Mouse (Mus musculus) adrenal gland, adult (tissue): ENCODE measurements at regions not wholly inside any gene's neighbourhood (a gene's known extent, or its start where the extent isn't known, plus 50 kb on each side); places are given as distances from the start of the nearest gene placed in this dataset.

Experiments
- DNase-seq, 2 experiments: peaks; one replicate each; pipeline ENCODE4 v3.0.0; 2022 to 2023; ENCODE audit warnings: low spot score in 1 of 2; ENCODE audit not compliant: inconsistent age in 2 of 2

DNA sequence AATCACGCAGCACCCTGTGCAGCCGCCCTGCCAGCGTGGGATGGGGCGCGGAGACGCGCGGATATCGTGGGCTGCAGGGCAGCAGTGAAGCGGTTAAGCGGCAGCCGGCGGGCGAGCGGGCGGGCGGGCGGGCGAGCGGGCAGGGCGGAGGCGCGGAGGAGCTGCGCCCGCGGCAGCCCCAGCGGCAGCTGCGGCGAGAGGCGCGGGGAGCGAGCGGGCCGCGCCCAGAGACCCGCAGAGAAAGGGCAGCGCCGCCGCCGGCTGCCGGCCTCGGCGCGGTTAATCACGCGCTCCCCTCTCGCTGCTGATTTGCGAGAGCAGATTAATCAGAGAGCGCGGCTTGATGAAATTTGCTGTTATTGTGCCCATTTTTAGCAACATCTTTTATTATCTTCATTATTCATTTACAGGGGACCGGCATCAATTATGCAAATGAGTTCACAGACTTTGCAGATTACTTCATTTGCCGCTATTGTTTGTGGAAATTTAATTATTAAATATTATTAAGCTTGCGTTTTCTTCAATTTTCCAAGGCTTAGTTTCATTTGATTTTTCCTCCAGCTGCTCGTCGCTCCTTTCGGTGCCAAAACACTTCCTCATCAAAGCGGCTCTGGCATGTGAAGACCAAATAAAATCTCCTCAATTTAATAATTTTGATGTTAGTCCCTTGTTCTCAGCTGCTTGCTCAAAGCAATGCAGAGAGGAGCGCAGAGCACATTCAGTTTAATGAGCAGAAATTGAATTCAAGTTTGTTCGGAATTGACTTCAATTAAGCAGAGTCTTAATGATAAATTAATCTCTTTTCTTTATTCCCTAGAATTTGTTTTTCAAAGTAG, 219.2 kb upstream of the Pkn2 start:
- DNase-seq: peak; percentile 12 to 43

GRCm38 (mm10) chr3:143100203-143100602, 218.4 kb upstream of the Pkn2 start:
- DNase-seq: no peak

DNA sequence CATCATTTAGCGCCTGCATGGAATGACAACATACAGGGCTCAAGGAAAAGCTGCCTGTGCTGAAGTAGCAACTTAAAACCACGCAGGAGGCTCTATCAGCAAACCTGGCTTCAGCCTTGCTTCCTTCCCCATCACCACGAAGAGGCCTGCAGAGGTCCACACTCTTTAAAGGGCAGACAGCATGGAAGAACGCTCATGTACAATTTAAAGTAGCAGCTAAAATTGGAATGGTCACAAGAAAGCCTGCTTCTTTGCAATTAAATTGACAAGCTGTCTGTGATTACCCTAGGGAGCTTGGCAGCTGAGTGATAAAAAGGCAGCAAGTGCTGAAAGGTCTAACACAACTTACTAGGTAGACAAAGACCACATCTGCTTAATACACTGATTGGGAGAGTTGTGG, 210.4 kb upstream of the Pkn2 start:
- no peak for DNase-seq

GRCm38 (mm10) chr3:143090886-143091285, 209.1 kb upstream of the Pkn2 start:
- peak; percentile 62 to 74 for DNase-seq

DNA sequence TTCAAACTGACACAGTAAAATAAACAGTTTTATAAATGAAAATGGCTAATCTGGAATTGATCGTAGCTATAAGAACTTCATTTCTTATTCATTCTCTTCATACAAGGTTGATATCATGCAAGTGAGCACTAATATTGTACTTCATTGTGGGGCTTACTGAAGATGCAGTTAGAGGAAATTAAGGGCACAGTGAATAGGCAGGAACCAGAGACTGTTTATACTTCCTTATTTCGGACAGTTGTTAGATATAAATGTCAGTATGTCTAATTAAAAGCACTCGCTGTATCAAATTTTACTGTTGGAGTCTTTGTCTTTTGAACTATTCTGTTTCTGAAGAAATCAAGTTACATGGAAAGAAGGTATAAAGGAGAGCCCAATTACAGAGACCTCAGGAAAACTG, 208.5 kb upstream of the Pkn2 start:
- DNase-seq: no peak

DNA sequence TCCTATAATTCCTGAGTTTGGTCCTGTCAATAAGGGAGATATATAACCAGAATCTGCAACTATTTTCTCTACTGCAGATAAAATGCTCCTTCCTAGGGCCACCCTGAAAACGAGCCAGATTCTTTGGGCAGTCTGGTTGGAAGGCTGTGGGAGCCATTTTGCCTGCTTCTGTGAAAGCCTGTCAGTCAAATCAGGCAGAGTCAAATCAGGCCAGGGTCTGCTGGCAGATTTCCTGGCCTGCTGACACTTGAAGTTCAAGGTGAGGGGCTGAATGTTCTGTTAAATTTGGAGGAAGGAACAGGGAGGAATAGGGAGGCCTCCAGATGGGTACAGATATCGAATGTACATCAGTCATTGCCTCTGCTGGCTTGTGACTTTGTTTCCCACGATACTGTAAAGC, 206.0 kb upstream of the Pkn2 start:
- DNase-seq: peak; percentile 63 to 73

DNA sequence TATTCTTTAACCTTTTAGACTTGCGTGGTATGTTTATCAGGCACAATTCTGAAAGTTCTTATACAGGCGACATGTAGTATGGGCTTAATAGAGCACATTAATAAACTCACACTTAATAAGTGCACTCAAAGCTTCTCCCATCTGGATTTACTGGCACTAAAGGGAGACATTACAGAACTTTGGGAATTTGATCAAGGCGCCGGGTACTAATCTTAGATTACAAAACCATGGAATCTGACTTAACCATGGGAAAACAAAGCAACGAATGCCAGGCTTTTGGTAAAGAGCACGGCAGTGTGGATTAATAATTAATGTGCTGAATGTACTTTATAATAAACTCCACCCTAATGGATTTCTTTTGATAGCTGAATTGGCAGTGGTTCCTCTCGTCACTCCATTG, 196.5 kb upstream of the Pkn2 start:
- no peak for DNase-seq

DNA sequence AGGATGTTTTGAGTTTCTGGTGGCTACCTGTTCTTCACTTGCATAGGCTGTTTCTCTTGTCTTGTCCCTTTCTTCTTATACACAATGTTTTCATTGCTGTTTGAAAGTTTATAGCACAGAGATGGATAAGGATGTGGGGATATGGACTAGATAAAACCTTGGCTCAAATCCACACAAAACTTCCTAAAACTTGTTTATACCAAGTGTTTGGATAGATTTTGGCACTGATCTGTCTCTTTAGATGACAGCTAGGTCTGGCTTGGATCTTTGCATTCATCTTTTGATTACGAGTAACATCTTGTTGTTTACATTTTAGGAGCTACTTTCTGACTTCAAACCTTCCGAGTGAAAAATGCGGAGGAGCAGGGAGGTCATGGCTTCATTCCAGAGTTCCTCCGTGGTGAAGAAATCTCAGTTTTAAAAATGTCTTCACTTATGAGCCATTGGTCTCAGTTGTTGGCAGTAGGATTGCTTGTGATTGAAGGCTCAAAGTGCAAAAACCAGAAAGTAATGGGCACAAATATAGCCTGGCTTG, 190.1 kb upstream of the Pkn2 start:
- DNase-seq: no peak

GRCm38 (mm10) chr3:143054858-143055257, 173.1 kb upstream of the Pkn2 start:
- DNase-seq: peak in 1 of 2 experiments; percentile 65

- no peak for DNase-seq
Measured at GRCm38 (mm10) chr3:143053286-143053993, 171.6 kb upstream of the Pkn2 start.

- peak in 1 of 2 experiments; percentile 21 for DNase-seq
Measured at GRCm38 (mm10) chr3:143040666-143041065, 158.9 kb upstream of the Pkn2 start.

DNA sequence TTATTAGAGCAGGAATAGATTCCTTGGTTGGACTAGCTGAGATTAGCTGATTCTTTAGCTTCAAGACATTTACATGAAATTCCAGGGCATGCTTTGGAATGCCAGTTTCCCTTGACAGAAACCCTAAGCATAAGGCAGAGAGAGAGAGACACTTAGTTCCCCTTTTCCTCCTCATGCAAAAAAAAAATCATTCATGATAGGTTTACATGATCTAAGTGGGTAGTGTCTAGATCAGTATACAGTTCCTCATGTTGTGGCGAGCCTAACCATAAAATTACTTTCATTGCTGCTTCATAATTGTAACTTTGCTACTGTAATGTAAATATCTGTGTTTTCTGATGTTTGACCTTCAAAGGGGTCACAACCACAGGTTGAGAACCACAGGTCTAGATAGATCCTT, 154.3 kb upstream of the Pkn2 start:
- no peak for DNase-seq

GRCm38 (mm10) chr3:143034588-143034987, 152.8 kb upstream of the Pkn2 start:
- DNase-seq: no peak

DNA sequence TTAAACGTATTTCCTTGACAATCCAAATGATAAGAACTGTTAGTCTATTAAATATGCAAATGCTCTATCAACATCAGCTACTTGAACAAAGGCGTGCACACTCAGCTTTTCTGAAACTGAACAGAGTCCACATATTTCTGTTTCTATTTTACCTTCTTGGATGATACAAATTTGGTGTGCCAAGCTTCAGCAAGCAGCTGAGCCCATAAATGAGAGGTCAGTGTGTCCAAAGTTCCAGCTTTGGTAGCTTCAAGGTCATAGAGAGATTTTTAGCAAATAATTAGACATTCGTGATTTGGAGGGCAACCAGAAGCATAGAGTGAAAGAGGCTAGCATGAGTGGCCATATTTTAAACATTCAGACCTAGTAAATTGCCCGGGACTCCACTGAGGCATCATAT, 140.7 kb upstream of the Pkn2 start:
- no peak for DNase-seq

DNA sequence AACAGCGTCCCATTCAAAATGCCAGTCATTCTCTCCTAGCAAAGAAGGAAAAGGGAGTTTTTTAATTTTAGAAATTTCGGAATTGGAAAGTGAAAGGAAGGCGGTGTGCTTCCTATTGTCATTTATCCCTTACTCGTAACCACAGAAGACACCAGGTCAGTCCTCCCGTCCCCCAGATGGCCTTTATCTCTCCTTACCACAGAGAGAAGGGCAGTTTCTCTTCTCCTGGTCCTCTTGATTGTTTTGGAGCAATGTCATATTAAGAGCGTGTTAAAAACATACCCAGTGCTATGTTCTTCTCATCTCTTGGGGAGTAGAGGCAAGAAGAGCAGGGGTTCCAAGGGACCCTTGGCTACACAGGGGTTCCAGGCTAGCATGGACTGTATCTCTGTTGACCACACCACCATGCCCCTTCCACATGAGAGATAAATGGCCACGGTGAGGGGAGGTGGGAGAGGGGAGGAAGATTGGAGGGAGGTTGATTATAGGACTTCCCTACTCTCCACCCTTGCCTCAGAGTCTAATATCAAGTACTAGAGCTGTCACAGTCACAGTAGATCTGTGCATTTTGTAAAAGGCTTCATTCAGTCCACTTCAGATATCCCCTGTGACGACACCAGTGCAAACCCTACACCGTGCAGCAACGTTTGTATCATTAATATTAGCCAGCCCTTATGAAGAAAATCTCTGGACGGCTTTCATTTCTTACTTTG, 139.5 kb upstream of the Pkn2 start:
- DNase-seq: no peak

DNA sequence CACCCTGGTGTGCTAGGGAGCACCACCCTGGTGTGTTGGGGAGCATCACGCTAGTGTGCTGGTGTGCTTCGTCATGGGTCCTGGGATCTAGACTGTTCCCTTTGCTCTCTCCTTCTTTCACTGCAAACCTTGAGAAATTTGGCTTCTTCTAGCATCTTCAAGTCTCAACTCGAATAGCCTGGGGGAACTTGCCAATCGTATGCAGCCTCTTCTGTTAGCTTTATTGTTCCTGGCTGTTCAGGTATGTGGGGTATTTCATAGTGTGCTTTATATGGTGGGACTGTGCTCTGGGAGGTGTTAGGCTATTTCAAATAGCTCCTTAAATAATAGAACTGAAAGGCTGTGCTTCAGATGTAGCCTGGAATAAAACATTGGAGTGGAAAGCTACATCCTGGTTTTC, 135.7 kb upstream of the Pkn2 start:
- no peak for DNase-seq

- no peak for DNase-seq
Measured at GRCm38 (mm10) chr3:143016758-143017157, 135.0 kb upstream of the Pkn2 start.

GRCm38 (mm10) chr3:143014421-143014820, 132.6 kb upstream of the Pkn2 start:
- no peak for DNase-seq

DNA sequence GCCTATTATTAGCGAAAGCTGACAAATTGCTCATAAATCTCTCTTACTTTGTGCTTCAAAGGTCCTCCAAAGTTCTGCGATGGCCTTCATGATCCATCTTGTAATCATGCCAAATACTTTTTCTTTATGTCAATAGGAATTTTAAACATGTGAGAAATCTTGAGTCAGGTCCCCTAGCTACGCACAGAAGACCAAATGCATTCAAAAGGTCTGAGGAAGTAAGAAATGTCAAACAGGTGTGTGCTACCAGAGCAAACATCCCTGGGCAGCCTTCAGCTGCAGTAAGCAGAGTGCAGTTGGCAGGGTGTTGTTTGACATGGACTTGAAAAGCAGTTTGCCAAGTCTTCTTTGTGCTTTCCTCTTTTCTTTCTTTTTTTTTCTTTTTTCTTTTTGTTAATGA, 125.2 kb upstream of the Pkn2 start:
- peak in 1 of 2 experiments; percentile 58 for DNase-seq

DNA sequence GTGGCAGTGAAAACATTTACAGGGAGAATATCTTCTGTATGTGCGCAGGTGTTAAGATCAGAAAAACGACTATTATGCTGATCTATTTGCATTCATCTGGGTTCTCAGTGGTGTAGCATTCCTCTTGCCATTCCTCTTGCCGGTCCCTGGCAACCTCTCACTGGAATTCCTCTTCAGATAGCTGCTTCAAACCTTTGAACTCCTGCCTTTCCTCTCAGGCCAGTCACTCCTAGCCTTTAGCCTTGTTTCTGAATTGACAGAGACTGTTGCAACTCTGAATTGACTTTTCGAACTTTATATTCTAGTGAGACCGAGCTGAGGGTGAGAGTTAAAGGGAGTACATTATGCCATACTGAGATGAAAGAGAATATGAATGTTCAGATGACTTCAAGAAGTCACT, 120.1 kb upstream of the Pkn2 start:
- no peak for DNase-seq

DNA sequence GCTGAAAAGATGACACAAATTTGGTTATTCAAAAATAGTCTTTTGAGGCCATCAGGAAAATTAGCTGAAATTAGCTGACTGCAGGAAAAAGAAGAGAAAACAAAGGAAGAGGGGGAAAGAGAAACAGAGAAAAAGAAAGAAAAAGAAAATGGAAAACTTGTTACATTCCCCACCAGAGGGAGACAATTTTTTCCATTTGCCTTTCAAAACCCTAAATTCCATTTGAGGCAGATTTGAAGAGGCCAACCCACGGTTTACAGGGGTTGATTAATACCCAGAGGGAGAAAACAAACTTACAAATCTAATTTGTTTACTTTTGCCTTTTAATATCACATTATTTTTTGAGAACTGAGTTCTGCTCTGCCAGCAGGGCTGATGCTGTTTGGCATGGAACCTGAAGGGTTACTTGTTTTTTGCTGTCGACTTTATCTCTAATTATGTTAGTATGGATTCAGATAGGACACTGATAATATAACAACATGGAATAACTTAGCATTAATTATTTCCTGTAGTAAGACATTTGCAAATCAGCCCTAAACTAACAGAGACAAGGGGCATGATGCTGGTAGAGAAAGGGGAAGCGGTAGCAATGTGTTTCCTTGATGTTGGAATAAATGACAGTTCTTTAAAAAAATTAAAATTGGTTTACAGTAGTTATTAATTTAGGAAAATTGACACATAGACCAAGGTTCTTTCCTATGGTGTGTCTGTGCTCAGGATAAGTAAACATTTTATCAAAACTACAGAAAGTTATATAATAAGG, 114.4 kb upstream of the Pkn2 start:
- DNase-seq: no peak
